Mouse (Mus musculus): Measurements from ENCODE around the gene Ptpro. TPM values are rescaled to one million over a fixed set of nuclear protein-coding genes. Genes with fewer than 3 reads are reported as not detected.

Ptpro gene
- total and polyA plus RNA-seq, 3 experiments, result 0.11 to 0.16 TPM; not detected in 1

GRCm38 (mm10) chr6:137497208-137497835 lies 245.2 kb downstream of the Ptpro start:
- no peak overlapping the region for H3K27ac ChIP-seq (ENCODE audit: insufficient read depth, low read depth)
- no peak for DNase-seq (ENCODE audit: extremely low read depth)
- no peak overlapping the region for H3K9ac ChIP-seq (ENCODE audit: insufficient read depth, low read depth)
- no peaks in the 10 kb centered on the region for H3K9me3 ChIP-seq (replicated peaks; ENCODE audit: low read length)
- TF ChIP-seq TCF12 (IDR thresholded peaks at IDR 0.05; ENCODE audit: low read depth, low read length) (no peak), ZNF384 (IDR thresholded peaks at IDR 0.05; ENCODE audit: low read depth, low read length) (no peak), POLR2AphosphoS2 (IDR thresholded peaks at IDR 0.05; ENCODE audit: low read depth, low read length) (no peak), ELF1 (IDR thresholded peaks at IDR 0.05; ENCODE audit: low read depth, low read length) (no peak), HCFC1 (IDR thresholded peaks at IDR 0.05; ENCODE audit: low read depth, low read length) (no peak), KAT2A (IDR thresholded peaks at IDR 0.05; ENCODE audit: insufficient replicate concordance, low read length) (no peak), TBP (conservative IDR thresholded peaks at IDR 0.05; ENCODE audit: low read depth, low read length) (no peak), SIN3A (IDR thresholded peaks at IDR 0.05; ENCODE audit: low read length) (no peak), NELFE (IDR thresholded peaks at IDR 0.05; ENCODE audit: low read depth, low read length) (no peak), UBTF (IDR thresholded peaks at IDR 0.05; ENCODE audit: low read depth, low read length) (no peak), USF1 (IDR thresholded peaks at IDR 0.05; ENCODE audit: low read depth, low read length) (no peak), EP300 (IDR thresholded peaks at IDR 0.05; ENCODE audit: low read length) (no peak), ETS1 (conservative IDR thresholded peaks at IDR 0.05; ENCODE audit: low read depth, low read length) (no peak), MEF2A (IDR thresholded peaks at IDR 0.05; ENCODE audit: borderline replicate concordance, low read depth, low read length) (no peak), RCOR1 (conservative IDR thresholded peaks at IDR 0.05; ENCODE audit: low read depth, low read length) (no peak), NRF1 (IDR thresholded peaks at IDR 0.05; ENCODE audit: low read depth, low read length) (no peak), USF2 (conservative IDR thresholded peaks at IDR 0.05; ENCODE audit: low read depth, low read length) (no peak)
- dilution Hi-C loops (cut with MboI; ENCODE audit: extremely low pct_ligation_motif_present, extremely low pct_unique_long_range_greater_than_20kb, low sequenced_read_pairs), result no loop called here
- H3K79me2 ChIP-seq (replicated peaks; ENCODE audit: control insufficient read depth, extremely low read depth, insufficient read depth, poor library complexity, severe bottlenecking), result no peaks in the 10 kb centered on the region
- H3K4me1 ChIP-seq (ENCODE audit: control insufficient read depth in 1 of 2, insufficient read depth in 2 of 2), result peaks cover 4 to 37% of the 10 kb centered on the region in 2 experiments
- in situ Hi-C loops (cut with MboI; ENCODE audit: low pct_ligation_motif_present, low pct_unique_long_range_greater_than_20kb, low sequenced_read_pairs), result no loop called here
- H3K36me3 ChIP-seq (replicated peaks in 1 of 2; ENCODE audit: control insufficient read depth in 1 of 2, insufficient read depth in 1 of 2, low read length in 1 of 2), result peaks cover 0 to 11% of the 10 kb centered on the region in 2 experiments
- no peak overlapping the region for H3K4me2 ChIP-seq (ENCODE audit: insufficient read depth, low read depth, poor library complexity, severe bottlenecking)
- no peaks in the 10 kb centered on the region for H3K27me3 ChIP-seq (replicated peaks)
- H3K4me3 ChIP-seq (replicated peaks in 1 of 3; ENCODE audit: low read depth in 2 of 3, low read length in 2 of 3, poor library complexity in 1 of 3), result no peak overlapping the region

- Histone ChIP-seq H3K9me3 (replicated peaks; ENCODE audit: low read length) (no peaks in the 10 kb centered on the region), H3K79me2 (replicated peaks; ENCODE audit: control insufficient read depth, extremely low read depth, insufficient read depth, poor library complexity, severe bottlenecking) (no peaks in the 10 kb centered on the region), H3K4me2 (ENCODE audit: insufficient read depth, low read depth, poor library complexity, severe bottlenecking) (no peak overlapping the region), H3K4me3 (replicated peaks in 1 of 3; ENCODE audit: low read depth in 2 of 3, low read length in 2 of 3, poor library complexity in 1 of 3) (no peak overlapping the region), H3K4me1 (ENCODE audit: control insufficient read depth in 1 of 2, insufficient read depth in 2 of 2) (peaks cover 6 to 37% of the 10 kb centered on the region in 2 experiments), H3K36me3 (replicated peaks in 1 of 2; ENCODE audit: control insufficient read depth in 1 of 2, insufficient read depth in 1 of 2, low read length in 1 of 2) (peaks cover 0 to 11% of the 10 kb centered on the region in 2 experiments), H3K9ac (ENCODE audit: insufficient read depth, low read depth) (no peak overlapping the region), H3K27me3 (replicated peaks) (no peaks in the 10 kb centered on the region), H3K27ac (ENCODE audit: insufficient read depth, low read depth) (no peak overlapping the region)
- dilution Hi-C loops (cut with MboI; ENCODE audit: extremely low pct_ligation_motif_present, extremely low pct_unique_long_range_greater_than_20kb, low sequenced_read_pairs) (no loop called here), in situ Hi-C loops (cut with MboI; ENCODE audit: low pct_ligation_motif_present, low pct_unique_long_range_greater_than_20kb, low sequenced_read_pairs) (no loop called here)
- no peak for DNase-seq (ENCODE audit: extremely low read depth)
- no peak for TF ChIP-seq ZNF384 (IDR thresholded peaks at IDR 0.05; ENCODE audit: low read depth, low read length)
Measured at GRCm38 (mm10) chr6:137498781-137499180, 246.7 kb downstream of the Ptpro start.
